ENCODE assay signal across 22 mouse cellular contexts in genomic region chr12:9881953-9882623, GRCm38 (mm10).
"Had no signal": no experiment of that assay in that cellular context is flagged by ENCODE, and none has a peak within 500 bp of the region (broad histone marks: within the 10 kb centered on the region; RNA-seq: fewer than 3 reads in every experiment).

No protein-coding gene starts in this region.

- H3K27ac ChIP-seq: lung, embryonic 15.5 days; macrophage; neural tube, embryonic 13.5 days; neural tube, embryonic 15.5 days; stomach, embryonic 15.5 days; stomach, postnatal 0 days had no signal

- H3K27me3 ChIP-seq: lung, embryonic 15.5 days; megakaryocyte, embryonic 14.5 days; neural tube, embryonic 13.5 days; neural tube, embryonic 15.5 days; stomach, embryonic 15.5 days had no signal

- ATAC-seq: liver, postnatal 0 days; lung, postnatal 0 days; midbrain, embryonic 16.5 days had no signal

- DNase-seq: liver, postnatal 0 days; lung, adult 2 months; lung, postnatal 14 days; lung, postnatal 36 days; midbrain, embryonic 14.5 days; retina, postnatal 1 day; right cerebral cortex, adult 18-20 months; right cerebral cortex, postnatal 25 days; thymus, adult 2 months; thymus, postnatal 25 days; thymus, postnatal 4 days had no signal

- H3K4me3 ChIP-seq: lung, embryonic 15.5 days; megakaryocyte, embryonic 14.5 days; myocyte; neural tube, embryonic 13.5 days; neural tube, embryonic 15.5 days; stomach, embryonic 15.5 days had no signal

- H3K4me1 ChIP-seq: lung, embryonic 15.5 days; megakaryocyte, embryonic 14.5 days; neural tube, embryonic 13.5 days; neural tube, embryonic 15.5 days; stomach, embryonic 15.5 days had no signal

- H3K36me3 ChIP-seq: lung, embryonic 15.5 days; neural tube, embryonic 13.5 days; neural tube, embryonic 15.5 days; stomach, embryonic 15.5 days had no signal

- H3K9me3 ChIP-seq: lung, embryonic 15.5 days; megakaryocyte, embryonic 14.5 days; neural tube, embryonic 13.5 days; neural tube, embryonic 15.5 days; stomach, embryonic 15.5 days had no signal

- H3K9ac ChIP-seq: liver, postnatal 0 days; lung, embryonic 15.5 days; neural tube, embryonic 13.5 days; neural tube, embryonic 15.5 days; stomach, embryonic 15.5 days had no signal

- H3K4me2 ChIP-seq: lung, embryonic 15.5 days; midbrain, embryonic 11.5 days; neural tube, embryonic 13.5 days; neural tube, embryonic 15.5 days; stomach, embryonic 15.5 days had no signal
